Mouse (Mus musculus) thymus, postnatal 10 days (tissue): ENCODE measurements around the gene Tnik.

Experiments used
- DNase-seq, 2 experiments: peaks; one replicate each; pipeline ENCODE4 v3.0.0; 2021; ENCODE audit warnings: low spot score in 2 of 2

Tnik gene

GRCm38 (mm10) chr3:28263002-28263947, at the start of gene Tnik:
Gene Tnik (plus strand): TSS chr3:28263214.
- DNase-seq = peak; percentile 77 to 81

- no peak for DNase-seq
Measured at GRCm38 (mm10) chr3:28214886-28215311, 48.1 kb upstream of the Tnik start.

- DNase-seq = no peak
Measured at GRCm38 (mm10) chr3:28217001-28217400, 46.0 kb upstream of the Tnik start.

- DNase-seq = no peak
Measured at GRCm38 (mm10) chr3:28219533-28219932, 43.5 kb upstream of the Tnik start.

- no peak for DNase-seq
Measured at GRCm38 (mm10) chr3:28219964-28220363, 43.0 kb upstream of the Tnik start.

- DNase-seq = no peak
Measured at GRCm38 (mm10) chr3:28224437-28225356, 38.3 kb upstream of the Tnik start.

GRCm38 (mm10) chr3:28225357-28225905, 37.6 kb upstream of the Tnik start:
- DNase-seq = no peak

GRCm38 (mm10) chr3:28226181-28226580, 36.8 kb upstream of the Tnik start:
- no peak for DNase-seq

- DNase-seq = no peak
Measured at GRCm38 (mm10) chr3:28228930-28229329, 34.1 kb upstream of the Tnik start.

- no peak for DNase-seq
Measured at GRCm38 (mm10) chr3:28229503-28229902, 33.5 kb upstream of the Tnik start.

GRCm38 (mm10) chr3:28232885-28233284, 30.1 kb upstream of the Tnik start:
- no peak for DNase-seq

- DNase-seq = no peak
Measured at GRCm38 (mm10) chr3:28234179-28234578, 28.8 kb upstream of the Tnik start.

GRCm38 (mm10) chr3:28236689-28237088, 26.3 kb upstream of the Tnik start:
- no peak for DNase-seq

GRCm38 (mm10) chr3:28238136-28238535, 24.9 kb upstream of the Tnik start:
- DNase-seq = no peak

- no peak for DNase-seq
Measured at GRCm38 (mm10) chr3:28242561-28242960, 20.5 kb upstream of the Tnik start.

- DNase-seq = no peak
Measured at GRCm38 (mm10) chr3:28244244-28244890, 18.6 kb upstream of the Tnik start.

GRCm38 (mm10) chr3:28248255-28248957, 14.6 kb upstream of the Tnik start:
- no peak for DNase-seq

- DNase-seq = peak; percentile 34 to 35
Measured at GRCm38 (mm10) chr3:28255711-28256110, 7.3 kb upstream of the Tnik start.

- peak; percentile 47 to 55 for DNase-seq
Measured at GRCm38 (mm10) chr3:28262371-28263001, 528 bp upstream of the Tnik start.
